Mouse (Mus musculus): ENCODE measurements around the gene Prkcz.
A peak's percentile ranks its signal among the peaks of the same experiment; 100 is the strongest.
"Not testable (repeated sequence)": the region's sequence is repeated elsewhere in the genome, so short reads cannot be mapped to it uniquely, and the experiment has no call there.

Gene Prkcz

DNA sequence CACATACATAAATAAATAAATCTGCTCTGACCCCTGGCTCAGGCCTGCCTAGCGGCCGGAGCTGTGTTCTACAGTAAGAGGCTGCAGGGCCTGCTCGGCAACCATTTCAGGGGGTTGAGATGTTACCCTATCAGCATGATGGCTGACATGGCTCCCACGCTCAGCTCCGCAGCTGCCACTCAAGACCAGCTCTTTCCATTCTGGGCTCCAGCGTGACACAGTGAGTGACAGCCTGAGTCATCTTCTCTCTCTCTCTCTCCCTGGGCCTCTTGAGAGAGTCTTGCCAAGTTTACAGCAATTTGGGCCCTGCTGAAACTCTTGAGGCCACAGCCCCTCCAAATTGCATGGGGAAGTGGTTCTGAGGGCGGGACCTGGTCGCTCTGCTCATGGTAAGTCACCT is 79.5 kb downstream of the Prkcz start:
- DNase-seq = no peak

DNA sequence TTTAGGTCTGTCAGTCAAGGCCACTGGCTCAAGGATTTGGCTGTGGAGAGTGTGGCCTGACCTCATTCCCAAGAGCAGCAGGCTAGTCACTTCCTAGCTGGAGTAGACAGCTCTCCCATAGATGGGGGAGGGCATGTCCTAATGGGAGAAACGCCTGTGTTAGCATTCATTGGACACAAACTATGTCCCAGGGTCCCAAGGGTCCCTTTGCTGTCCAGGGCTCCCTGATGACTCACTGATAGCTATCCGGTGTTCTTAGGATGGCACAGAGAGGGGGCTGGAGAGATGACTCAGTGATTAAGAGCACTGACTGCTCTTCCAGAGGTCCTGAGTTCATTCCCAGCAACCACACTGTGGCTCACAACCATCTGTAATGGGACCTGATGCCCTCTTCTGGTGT is 79.9 kb downstream of the Prkcz start:
- DNase-seq = no peak

DNA sequence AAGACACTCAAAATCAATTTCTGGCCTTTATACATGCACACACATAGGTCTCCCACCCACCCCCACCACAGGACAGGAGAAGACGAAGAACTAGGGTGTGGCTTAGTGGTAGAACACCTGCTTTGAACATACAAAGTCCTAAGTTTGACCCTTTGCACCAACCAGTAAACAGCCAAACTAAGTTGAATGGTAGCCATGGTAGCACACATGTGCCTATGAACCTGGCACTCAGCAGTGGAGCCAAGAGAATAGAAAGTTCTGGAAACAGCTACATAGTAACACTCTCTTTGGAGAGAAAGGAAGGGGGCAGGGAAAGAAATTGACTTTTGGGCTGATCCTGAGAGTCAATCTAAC is 80.4 kb downstream of the Prkcz start:
- no peak for DNase-seq

DNA sequence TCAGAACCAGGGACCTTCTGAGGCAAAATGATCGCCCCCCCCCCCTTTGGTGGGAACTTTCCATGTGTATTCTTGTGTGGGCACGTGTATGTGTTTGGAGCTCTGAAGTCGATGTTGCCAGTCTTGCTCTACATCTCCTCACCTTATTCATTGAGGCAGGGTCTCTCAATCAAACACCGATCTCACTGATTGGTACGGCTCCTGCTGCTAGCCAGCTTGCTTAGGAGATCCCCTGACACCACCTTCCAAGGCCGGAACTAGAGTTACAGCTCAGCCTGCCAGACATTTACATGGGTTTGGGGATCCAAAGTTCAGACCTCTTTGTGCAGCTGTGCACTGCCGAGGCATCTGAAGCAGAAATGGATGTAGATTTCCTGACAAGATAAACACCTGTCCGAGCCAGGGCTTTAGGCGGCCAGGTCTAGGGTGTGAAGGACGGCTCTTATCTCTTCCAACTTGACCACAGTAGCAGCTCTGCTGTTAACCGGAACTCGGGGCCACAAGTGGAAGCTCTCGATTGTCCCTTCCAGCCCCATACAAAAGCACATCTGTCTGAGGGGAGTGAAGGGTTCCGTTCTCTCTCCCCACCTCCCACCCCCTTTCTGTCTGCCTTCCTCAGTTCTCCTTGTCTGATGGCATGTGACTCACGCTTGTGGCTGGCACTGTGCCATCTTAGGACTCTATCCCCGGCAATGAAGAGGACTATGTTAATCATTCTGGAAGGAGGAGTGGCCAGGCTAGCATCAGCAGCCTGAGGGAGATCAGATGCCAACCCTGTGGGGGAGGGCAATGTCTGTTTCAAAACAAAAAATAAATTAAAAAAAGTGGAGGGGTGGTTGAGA is 81.0 kb downstream of the Prkcz start:
- peak; percentile 71 to 78 for DNase-seq

DNA sequence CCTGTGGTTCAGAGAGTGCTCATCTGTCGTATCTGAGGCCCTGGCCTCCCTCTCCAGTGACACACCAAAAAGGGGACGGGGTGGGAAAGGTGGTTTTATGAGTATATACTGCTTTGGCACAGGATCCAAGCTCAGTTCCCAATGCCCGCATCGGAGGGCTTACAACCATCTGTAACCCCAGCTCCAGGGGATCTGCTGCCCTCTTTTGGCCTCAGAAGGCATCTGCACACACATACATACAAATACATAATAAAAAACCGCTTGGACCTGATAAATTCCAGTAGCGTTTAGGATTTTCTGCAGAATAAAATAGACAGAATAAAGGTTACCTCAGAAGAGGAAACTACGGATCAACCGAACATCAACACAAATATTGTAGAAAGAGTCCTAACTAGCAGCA is 82.1 kb downstream of the Prkcz start:
- no peak for DNase-seq

DNA sequence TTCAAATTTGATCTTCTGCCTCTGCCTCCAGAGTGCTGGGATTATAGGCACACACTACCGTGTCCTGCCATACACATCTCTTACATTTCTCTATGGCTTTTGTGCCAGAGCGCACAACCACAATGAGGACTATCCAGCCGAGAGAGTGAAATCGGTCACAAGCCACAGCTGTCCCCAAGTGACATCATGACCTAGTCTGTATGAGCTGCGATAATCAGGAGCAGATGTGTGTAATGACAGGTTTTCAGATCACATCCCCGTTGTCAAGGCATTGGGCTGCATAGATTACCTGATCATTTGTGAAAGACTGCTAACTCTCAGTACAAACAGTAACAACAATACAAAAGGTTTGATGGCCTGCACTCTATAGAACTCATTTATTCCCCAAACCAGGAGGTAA is 83.2 kb downstream of the Prkcz start:
- no peak for DNase-seq

DNA sequence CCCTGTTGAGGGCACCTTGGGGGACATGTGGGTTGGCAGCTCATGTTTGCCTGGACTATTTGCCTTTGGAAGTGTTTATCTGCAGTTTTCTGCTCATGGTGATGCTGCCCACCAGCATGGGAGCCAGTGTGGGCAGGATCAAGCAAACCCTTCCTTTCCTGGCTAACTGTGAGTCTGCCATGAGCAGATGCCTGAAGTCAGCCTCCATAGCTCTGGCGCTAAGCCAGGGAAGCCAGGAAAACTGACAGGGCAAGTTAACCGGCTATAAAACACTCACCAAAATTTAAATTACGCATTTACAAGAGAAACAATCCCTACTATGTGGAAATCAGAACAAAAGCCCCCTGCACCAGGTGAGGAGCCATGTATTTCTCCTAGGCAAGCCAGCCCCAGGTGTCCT is 86.3 kb downstream of the Prkcz start:
- DNase-seq = no peak

DNA sequence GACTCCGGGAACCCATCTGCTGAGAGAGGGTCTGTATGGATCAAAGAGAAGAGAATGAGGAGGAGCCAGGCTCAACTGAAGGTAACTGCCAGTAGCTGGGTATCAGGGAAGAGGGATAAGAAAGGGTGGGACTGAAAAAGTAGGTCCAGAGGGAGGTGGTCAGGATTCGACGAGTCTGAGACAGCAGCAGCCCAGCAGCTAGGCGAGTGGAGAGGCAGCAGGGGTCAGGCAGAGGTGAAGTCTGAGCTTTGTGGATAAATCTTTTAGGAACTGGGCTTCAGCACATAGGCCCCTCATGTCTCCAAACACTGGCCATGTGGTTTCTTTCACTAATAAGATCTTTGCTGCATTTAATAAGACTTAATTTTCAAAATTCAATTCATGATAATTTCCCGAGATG is 86.7 kb downstream of the Prkcz start:
- no peak for DNase-seq

DNA sequence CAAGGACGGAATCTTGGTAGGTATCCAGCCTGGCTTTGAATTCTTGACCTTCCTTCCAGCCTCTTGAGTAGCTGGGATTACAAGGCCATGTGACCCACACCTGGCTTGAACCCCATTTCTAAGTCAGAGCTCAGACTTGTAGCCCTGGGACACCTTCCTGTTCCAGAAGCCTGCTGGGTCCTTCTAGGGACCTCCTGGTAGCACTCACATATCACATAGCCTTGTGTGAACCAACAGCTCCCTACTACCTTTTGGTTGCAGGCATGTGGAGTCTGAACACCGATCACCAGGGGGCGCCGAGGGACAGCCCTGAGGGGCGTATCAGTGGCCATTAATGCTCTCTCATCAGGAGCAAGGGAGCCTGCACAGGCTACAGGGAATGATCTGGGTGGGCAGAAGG is 92.8 kb downstream of the Prkcz start:
- DNase-seq = peak; percentile 75 to 81

DNA sequence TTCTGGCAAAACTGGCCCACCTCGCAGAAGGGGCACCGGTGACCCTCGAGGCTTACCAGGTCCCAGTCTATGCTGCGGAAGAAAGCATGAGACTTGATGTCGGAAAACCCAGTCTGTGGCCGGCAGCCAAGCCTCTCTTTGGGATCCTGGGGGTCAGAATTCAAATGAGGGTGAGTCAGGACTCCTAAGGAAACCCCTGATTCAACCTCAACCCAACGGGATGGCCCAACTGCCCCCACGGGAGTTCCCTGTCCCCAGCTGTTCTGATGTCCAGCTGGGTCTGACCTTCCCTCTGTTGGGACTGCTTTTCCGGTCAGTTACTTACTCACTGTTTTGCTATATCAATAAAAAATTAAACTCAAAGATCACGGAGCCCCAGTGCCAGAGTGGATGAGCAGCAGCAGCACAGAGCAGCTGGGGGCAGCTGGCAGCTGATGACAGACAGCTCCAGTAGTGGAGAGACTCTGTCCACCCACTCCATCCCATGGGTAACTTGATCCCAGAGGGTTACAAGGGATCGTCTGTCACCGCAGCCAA is 93.5 kb downstream of the Prkcz start:
- peak in 1 of 2 experiments; percentile 46 for DNase-seq

DNA sequence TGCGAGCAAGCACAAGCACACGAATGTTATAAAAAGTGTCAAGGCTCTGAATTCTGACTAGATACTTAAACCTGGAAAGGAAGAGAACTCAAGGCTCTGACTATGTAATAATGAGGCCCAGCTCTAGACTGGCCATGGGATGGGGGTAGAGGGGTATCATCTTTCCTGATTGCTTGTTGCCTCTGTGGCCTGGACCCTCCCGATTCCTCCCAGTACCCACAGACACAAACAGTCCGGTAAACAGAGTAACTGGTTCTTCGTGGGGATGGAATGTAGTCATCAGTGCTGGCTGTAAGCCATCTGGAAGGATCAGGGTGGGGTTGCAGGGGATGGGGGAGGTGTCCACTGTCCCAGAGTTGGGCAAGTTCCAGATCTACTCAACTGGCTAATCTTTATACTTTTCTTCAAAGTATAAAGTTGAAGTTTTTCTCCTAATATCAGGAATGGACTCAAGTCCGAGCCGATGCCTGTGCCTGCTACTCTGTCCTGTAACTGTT is 94.1 kb downstream of the Prkcz start:
- peak in 1 of 2 experiments; percentile 30 for DNase-seq

DNA sequence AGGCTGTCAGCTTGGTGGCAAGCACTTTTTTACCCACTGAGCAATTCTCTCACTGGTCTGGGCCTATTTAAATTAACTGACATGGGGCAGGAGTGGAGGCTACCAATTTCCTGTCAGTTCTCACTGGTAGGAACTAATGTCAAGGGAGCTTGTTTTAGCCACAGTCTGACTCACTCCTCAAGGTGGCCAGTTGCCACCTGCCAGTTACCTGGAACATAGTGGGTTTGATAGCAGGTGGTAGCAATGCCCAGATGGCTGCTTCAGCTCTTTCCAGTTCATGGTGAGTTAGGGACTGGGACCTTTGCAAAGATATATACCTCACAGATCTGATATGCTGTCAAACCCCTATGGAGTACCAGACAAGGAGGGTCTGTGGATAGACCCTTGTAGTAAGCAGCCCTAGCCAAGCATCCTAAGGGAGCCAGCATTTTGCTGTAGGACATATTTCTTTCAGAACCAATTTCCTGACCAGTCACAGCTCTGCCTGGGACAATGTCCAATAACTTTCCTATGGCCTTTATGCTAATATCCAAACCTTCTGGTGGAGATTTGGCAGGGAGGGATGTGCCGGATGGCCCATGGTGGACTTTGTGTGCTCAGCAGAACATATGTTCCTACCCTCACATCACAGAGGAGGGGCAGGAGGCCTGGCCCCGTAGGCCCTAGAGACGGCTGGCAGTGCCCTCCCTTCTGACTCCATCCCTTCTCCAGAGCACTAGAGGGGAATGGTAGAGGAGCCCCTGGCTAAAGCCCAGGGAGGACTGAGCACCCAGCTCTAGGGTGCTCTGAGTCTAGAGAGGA is 96.4 kb downstream of the Prkcz start:
- DNase-seq = no peak

DNA sequence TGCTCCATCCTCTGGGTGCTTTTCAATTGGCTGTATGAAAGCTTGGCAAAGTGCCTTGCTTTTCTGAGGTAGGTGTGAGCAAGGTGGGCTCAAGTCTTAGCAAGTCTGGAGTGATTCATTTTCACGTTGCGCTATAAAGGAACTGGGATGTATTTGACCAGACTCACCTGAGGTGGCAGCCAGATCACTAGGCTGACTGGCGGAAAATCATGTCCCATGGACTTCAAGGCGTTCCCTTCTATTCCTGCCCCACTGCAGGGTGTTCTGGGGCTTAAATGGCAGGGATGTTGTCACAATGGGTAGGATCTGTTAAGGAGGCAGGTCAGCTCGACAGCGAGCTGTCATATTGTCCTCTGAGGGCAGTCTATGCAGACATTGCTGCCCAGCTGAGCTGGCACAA is 108.9 kb downstream of the Prkcz start:
- no peak for DNase-seq

DNA sequence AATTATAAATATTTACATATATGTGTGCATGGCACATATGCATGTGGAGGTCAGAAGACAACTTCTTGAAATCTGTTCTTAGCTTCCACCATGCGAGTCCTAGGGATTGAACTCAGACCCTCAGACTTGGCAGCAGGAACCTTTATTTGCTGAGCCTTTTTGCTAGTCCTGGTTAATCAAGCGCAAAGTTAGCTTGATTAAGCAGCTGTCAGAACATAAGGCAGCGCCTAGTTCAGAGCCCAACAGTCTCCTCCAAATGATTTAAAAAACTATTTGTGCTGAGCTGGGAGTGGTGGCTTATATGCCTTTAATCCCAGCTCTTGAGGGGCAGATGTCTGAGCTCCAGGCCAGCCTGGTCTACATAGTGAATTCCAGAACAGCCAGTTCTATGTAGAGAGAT is 110.0 kb downstream of the Prkcz start:
- no peak for DNase-seq

DNA sequence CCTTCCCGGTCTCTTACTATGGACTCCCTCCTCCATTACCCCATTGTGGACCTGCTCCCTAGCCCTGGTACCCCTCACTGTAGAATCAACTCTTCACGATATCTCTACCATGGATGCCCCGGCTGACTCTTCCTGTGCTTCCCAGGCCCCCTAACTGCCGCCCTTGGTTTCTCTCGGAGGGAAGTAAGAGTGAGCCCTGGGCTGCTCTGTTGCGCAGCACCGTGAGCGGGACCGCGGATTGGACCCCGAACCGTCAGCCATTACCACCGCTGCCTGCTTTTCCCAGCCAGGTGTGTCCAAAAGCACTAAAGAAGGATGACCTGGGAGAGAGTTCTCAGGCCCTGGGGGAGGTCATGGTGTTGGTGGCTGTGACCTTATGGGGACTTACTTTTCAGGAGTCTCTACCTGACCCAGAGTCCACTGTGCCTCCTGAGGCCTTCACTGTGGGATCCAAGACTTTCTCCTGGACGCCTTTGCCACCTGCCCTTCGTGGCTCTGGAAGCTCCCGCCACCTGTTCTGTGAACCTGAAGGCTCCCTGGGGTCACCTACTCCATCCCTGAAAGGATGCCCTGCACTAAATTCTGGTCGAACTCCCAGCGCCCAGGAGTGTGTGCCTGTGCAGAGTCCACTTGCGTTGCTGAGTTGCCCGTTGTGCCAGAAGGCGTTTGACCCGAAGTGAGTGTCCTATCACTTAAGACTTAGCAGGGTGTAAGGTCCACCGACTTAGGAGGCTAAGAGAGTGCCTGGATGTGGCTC is 110.6 kb downstream of the Prkcz start:
- peak; percentile 65 to 88 for DNase-seq

DNA sequence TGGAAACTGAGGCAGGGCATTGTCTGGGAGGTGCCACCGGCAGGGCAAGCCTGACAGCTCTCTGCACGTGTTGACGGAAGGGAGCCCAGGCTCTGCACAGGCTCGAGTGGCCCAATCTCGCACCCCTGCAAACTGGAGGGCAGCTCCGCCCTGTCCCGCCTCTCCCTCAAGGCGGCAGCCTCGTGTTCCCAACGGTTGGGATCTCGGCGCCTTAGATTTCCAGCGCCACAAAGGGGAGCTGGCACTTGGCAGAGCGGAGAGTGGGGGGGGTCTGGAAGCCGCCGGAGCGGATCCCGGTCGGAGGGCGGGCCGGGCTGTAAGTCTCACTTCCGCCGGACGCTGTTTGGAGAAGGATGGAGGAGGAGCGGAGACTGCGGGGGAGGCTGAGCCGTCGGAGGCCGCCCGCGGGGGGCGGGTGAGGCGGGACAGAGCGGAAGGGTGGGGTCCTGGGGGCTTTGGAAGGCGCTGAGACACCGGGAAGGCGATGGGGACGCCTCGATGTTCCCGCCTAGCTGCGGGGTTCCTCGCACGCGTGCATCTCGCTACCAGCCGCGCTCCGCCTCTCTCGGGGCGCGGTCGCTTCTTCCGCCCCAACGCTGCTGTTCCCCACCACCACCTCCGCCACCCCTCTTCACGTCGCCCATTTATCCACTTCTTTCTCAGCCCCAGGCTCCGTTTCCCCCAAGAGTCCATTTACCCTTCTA is 111.4 kb downstream of the Prkcz start, which contains the start of gene Faap20:
Gene Faap20, plus strand, starts transcription at position 155 of the 704 bp plus-strand sequence.
- DNase-seq = peak; percentile 91 to 96

DNA sequence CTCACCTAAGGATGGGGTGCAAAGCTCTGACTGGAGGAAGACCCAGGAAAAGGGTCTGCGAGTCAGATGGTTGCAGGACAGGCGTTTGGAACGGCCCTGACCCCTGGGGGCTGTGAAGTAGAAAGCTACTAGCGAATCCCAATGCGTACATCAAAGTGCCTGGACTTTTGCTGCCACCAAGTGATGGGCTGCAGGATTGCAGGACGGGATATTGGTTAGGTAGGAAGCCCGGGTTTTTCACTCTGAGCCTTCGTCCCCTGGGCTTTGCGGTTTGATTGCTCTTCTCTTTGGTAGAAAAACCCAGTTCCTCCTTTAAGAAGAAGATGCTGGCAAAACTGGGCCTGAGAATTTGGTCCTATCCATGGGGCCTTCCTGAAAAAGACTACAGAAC is 111.9 kb downstream of the Prkcz start:
- DNase-seq = peak; percentile 93 to 98

DNA sequence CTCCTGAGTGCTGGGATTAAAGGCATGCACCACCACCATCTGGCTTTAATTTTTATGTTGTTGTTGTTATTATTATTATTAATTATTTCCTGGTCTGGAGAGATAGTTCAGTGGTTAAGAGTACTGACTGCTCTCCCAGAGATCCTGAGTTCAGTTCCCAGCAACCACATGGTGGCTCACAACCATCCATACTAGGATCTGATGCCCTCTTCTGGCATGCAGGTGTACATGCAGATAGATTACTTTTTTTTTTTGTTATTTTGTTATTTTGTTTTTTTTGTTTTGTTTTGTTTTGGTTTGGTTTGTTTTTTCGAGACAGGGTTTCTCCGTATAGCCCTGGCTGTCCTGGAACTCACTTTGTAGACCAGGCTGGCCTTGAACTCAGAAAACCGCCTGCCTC is 113.1 kb downstream of the Prkcz start:
- not testable (repeated sequence) for DNase-seq

DNA sequence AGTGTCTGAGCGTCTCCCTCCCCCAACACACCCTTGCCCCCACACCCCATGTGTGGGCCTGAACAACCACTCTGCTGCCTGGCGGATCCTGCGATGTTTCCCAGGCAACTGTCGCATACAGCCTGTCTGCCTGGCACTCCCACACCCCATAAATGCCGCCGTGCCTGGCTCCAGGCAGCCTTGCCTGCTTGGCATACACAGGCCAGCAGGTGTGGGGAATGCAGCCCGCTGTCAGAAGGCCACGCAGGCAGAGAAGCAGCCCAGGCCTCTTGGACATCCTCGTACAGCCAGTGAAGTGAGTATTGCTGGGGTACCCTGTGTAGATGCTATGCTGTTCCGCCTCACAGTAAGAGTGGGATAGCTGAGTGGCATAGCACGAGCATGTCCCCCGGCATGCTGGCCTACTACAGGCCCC is 114.5 kb downstream of the Prkcz start:
- DNase-seq = peak; percentile 31 to 71

DNA sequence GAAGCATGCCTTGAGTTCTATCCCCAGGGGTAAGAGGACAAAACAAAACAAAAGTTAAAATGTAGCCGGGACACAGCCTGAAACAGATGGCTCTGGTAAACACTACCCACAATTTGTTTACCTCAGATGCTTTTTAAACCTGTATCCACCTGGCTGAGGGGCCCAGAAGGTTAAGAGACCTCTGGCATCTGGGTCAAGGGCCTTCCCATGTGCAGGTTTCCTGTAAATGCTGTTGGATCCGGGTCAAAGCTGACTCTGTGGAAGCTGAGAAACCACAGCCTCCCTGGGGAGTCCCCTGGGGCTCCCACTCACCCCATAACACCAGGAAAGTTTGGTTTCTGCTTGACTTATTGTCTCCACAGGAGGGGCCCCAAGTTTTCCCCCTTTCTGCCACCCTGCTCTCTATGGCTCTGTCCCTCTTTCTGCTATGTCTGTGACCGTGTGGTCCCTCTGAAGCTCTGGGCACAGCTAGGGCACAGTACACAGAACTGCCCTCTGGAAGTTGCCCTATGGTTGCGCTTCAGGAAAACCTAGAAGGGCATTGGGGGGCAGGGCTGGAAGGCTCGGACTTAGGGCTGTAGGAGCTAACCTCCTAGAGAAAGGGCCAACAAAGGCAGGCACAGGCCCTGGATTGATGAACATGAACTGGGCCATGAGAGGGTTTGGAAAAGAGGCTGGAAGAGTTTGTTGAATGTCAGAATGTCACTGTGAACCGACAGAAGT is 115.2 kb downstream of the Prkcz start:
- peak; percentile 74 to 88 for DNase-seq

DNA sequence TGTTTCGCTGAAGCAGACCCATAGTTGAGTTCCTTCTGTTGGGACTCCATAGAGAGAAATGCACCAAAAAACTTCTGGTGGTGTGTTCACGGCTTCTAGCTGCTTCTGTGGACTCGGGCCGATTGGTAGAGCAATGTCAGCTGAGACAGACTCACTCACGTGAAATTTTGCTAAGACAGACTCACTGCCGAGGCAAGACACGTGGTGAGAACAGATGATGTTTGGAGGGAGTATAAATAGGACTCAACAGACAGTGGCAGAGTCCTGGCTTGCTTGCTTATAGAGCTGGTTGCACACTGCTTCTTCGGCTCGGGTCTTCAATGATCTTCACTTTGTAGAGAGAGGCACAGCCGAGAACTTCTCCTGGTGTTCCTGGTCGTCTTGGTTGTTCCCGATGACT is 117.9 kb downstream of the Prkcz start:
- DNase-seq = no peak

Data from kidney, postnatal 25 days (tissue).